Mouse (Mus musculus) cerebellum, postnatal 14 days (tissue): Measurements from ENCODE around the gene Ppp1r14d.

Source experiments
- DNase-seq, 2 experiments: peaks; one replicate each; pipeline ENCODE4 v3.0.0; 2021; ENCODE audit warnings: mixed read lengths in 2 of 2

The Ppp1r14d gene

DNA sequence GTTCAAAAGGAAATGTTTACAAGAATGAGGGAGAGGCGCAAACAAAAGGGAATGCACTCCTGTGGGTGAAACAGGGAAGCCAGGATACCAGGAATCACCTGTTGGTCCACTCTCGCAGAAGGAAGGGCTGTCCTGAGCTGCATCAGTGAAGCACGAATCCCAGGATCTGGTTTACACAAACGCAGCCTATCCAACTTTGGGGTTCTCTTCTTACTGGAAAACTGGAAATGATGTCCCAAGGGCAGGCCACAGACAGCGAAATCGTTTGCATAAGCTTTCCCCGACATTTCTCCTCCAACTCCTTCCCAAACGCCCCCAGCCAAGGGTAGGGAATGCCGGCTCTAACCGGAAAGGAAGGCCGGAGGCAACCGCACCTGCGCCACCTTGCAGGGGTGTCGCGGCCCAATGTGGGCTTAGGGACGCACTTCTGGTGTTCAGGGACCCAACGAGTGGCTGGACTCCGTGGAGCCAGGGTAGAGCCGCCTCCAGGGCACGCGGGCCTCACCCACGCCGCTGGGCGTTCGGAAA is 7.0 kb upstream of the Ppp1r14d start:
- DNase-seq: no peak

DNA sequence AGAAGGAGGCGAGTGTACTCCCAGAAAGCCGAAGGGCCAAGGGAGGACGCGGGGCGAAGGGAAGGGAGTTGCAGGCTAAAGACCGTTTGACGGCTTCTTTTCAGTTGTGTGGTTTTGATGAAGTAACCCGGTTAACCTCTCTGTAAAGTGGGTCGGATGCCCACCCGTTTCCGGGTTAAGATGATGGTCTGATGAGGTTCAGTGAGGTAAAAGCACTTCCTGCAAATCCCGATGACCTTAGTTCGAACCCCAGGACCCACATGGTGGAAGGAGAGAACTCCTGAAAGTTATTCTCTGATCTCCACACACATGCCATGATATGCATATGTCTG is 20.6 kb downstream of the Ppp1r14d start:
- DNase-seq: no peak

- peak; percentile 95 to 96 for DNase-seq
Measured at GRCm38 (mm10) chr2:119208344-119209175, 21.1 kb downstream of the Ppp1r14d start, which contains the start of the genes Zfyve19 and Dnajc17. Gene Zfyve19 (plus strand): TSS chr2:119208617. Gene Dnajc17 (minus strand): TSS chr2:119208795.

GRCm38 (mm10) chr2:119207961-119208343 is 21.8 kb downstream of the Ppp1r14d start:
- no peak for DNase-seq

DNA sequence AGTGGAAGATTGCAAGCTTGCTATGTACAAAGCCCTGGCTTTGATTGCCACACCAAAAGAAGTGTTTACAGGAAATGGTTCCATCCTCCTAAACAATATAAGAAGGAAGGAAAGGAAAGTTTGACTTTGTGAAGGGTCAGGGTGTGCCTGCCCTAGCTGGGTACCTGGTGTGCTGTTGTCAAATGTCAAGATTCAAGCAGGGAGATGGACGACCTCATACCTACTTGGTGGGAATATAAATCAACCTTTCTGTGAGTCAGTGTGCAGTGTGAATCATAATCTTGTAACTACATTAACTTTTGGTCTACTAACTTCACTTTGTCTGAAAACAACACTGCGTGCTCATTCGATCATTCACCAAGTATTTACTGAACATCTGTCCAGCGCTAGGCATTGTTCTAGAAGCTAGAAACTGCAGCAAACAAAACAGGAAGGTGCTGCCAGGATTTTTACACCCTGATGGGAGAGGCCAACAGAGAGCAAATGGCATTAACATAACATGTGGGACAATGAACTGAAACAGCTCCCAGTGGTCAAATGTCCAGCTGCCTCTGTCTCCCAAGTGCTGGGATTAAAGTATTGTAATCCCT is 25.7 kb downstream of the Ppp1r14d start:
- DNase-seq: no peak

DNA sequence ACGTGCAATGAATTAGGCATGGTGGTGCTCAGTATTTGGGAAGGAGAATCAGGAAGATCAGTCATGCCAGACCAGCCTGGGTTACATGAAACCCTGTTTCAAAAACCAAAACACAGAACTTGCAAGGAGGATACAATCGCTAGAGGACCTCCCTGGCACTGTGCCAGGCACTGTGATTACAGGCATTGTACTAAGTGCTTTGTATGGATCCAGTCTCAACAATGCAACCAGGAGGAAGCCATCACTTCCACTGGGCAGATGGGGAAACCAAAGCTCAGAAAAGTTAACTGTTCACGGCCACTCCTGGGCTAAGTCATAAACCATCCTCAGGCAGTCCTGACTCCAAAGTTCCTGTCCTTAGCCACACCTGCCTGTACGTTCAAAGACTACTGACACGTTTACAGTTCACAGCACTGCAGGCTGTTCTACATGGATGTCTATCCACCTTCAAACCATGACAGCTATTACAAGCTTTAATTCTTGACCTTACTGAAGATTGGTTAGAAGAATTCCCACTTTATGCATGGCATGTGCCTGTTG is 26.7 kb downstream of the Ppp1r14d start:
- DNase-seq: peak; percentile 31 to 48

GRCm38 (mm10) chr2:119198934-119199333 is 30.8 kb downstream of the Ppp1r14d start:
- DNase-seq: no peak

- no peak for DNase-seq
Measured at GRCm38 (mm10) chr2:119198049-119198448, 31.7 kb downstream of the Ppp1r14d start.

DNA sequence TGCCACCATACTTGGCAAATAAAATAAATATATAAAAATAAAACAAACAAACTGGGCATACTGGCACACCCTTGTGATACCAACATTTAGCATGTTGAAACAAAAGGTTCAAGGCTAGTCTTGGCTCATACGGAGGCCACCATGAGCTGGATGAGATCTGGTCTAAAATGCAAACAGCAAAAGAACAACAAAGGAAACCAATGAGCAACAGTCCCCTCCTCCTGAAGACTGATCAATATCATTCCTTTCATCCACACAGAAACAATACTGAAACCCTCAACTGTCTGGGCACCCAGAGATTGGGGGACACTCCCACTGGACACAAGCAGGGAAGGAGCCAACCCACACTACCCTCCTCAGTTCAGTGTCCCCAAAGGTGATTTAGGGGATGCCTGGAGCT is 32.2 kb downstream of the Ppp1r14d start:
- no peak for DNase-seq

GRCm38 (mm10) chr2:119196316-119197108 is 33.2 kb downstream of the Ppp1r14d start:
- no peak for DNase-seq

GRCm38 (mm10) chr2:119194140-119194539 is 35.6 kb downstream of the Ppp1r14d start:
- DNase-seq: peak in 1 of 2 experiments; percentile 18

DNA sequence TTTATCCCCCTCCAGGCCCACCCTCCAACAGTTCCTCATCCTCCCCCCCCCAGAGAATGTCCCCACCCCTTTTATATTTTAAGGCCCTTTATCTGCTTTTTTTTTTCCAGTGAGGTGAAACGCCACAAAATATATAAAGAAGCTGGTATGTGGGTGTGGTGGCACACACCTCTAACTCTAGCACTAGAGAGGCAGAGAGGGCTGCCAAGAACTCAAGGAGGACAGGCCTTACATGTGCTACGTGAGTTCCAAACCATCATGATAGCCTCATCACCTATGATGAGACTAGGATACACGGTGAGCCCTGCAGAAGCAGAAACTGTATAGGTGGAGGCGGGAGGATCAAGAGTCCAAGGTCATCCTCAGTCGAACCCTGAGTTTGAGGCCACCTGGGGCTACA is 38.7 kb downstream of the Ppp1r14d start:
- no peak for DNase-seq

- peak; percentile 95 to 97 for DNase-seq
Measured at GRCm38 (mm10) chr2:119189029-119189710, 40.5 kb downstream of the Ppp1r14d start.

- DNase-seq: no peak
Measured at GRCm38 (mm10) chr2:119182914-119183313, 46.8 kb downstream of the Ppp1r14d start.

DNA sequence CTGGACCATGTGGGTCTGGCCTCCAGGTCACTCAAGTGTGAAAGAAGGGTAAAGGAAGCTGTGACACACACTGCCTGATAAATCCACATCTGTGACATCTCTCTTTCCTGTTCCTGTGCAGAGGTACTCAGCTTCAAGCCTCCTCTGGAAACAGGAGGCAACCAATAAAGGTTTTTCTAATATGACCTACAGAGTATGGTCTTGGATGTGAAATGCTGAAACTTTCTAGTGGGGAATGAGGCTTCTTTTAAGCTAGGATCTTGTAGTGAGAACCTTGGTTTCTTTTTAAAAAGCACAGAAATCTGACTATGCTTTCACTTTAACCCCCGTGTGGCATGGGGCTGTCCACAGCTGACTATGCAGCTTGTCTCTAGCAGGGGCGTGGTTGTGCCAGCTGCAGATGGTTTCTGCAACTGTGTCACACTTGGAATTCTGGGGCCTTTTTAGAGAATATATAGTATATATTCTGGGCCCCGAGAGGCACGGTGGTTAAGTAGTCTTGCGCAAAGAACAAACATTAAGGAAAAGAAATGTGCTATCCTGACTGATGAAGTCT is 52.2 kb downstream of the Ppp1r14d start:
- no peak for DNase-seq

- DNase-seq: no peak
Measured at GRCm38 (mm10) chr2:119176761-119177160, 52.9 kb downstream of the Ppp1r14d start.

GRCm38 (mm10) chr2:119175614-119176013 is 54.1 kb downstream of the Ppp1r14d start:
- no peak for DNase-seq

- DNase-seq: no peak
Measured at GRCm38 (mm10) chr2:119174866-119175265, 54.8 kb downstream of the Ppp1r14d start.

DNA sequence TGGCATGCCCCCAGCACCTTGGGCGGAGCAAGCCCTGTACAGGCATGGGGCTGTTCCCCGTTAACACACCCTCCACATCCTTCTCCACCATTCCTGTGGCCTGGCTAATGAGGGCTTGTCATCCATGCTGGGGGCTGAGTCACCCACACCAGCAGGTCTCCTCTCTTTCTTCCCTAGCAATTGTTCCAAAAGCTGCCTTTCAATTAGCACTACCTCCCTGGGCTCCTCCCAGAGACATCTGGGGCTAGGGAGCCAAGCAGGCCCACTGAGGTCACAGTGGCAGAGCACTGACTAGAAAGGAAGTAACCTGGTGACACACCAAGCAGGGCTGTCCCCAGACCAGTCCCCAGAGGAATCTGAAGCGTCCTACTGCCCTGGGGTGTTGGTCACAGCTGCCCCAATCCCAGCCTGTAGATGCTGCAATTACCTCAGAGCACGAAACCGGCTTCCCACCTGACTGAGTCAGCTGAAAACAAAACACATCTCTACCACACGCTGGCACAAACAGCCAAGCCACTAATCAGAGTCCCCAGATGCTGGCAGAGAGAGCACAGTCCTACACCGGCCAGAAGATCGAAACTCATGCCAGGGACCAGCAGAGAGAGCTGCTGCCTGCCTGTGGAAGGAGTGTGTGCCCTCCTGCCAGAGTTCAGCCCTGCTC is 55.6 kb downstream of the Ppp1r14d start, which contains the start of gene Gm14137:
Gene Gm14137, plus strand, starts transcription at position 519 of the 661 bp plus-strand sequence.
- peak; percentile 43 to 61 for DNase-seq

DNA sequence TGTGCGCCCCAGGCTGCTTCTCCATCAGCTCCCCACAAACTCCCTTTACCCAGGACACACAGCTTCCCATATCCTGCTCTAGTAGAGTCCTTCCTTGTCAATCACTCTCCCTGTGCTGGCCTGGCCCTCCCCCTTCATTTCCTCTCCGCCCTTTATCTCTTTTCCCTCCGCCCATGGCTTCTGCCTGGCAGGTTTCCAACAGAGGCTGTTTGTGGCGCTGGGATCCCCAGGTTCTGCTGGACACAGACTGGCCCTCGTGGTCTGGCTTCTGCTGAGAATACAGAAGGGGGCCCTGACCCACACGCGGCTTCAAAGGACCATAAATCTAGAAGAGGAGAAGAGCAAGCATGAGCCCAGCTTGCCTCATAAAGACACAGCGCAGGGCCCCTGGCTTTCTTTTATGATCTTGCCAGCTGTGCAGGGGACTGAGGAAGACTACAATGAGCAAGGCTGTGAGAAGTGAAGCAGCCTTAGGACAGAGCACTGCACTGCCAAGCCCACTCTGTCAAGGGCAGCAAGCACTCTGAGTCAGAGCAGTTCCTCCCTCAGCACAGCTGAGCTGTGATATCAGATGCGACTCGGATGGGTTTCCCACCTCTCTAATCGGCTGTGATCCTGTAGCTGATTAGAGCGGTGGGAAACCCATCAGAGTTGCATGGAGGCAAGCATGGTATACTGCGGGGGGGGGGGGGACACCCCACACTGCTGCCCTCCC is 56.7 kb downstream of the Ppp1r14d start:
- peak; percentile 20 to 47 for DNase-seq

- DNase-seq: no peak
Measured at GRCm38 (mm10) chr2:119172446-119172845, 57.3 kb downstream of the Ppp1r14d start.
